Mouse (Mus musculus) heart, adult 2 months (tissue): ENCODE data around the gene Kalrn. TPM values are rescaled to one million over a fixed set of nuclear protein-coding genes. Genes with fewer than 3 reads are reported as not detected.
A peak's percentile ranks its signal among the peaks of the same experiment; 100 is the strongest.

ENCODE experiments used
- DNase-seq, 2 experiments: peaks; one replicate each; pipeline ENCODE4 v3.0.0; 2021
- H3K27ac ChIP-seq: fragments of 200-600 bp; 2 replicates; pipeline ENCODE4 v1.8.1; 2022
- H3K27me3 ChIP-seq: fragments of 200-500 bp; 2 replicates; pipeline ENCODE4 v1.6.1; 2012; ENCODE audit warnings: mild to moderate bottlenecking, low read length, inconsistent platforms, mixed read lengths; ENCODE audit not compliant: control insufficient read depth, insufficient read depth
- H3K36me3 ChIP-seq: fragments of 200-500 bp; 2 replicates; pipeline ENCODE4 v1.6.1; 2012; ENCODE audit warnings: low read length, inconsistent platforms; ENCODE audit not compliant: control insufficient read depth, insufficient read depth
- H3K4me1 ChIP-seq: fragments of 200-500 bp; 2 replicates; pipeline ENCODE4 v1.6.1; 2011; ENCODE audit warnings: low read length; ENCODE audit not compliant: control insufficient read depth, insufficient read depth
- H3K4me3 ChIP-seq: fragments of 200-600 bp; 2 replicates; pipeline ENCODE4 v1.8.1; 2022
- H3K79me2 ChIP-seq: fragments of 200-500 bp; replicated peaks from 2 replicates; pipeline ENCODE4 v1.6.1; 2012; ENCODE audit warnings: mild to moderate bottlenecking, inconsistent platforms, low read length, moderate library complexity, mixed read lengths; ENCODE audit not compliant: control insufficient read depth, insufficient read depth
- H3K9ac ChIP-seq: fragments of 200-500 bp; 2 replicates; pipeline ENCODE4 v1.6.1; 2012; ENCODE audit warnings: low read depth, mild to moderate bottlenecking, control low read depth, inconsistent platforms, low read length, mixed read lengths
- CTCF ChIP-seq: fragments of 200-600 bp; IDR thresholded peaks from 2 replicates; pipeline ENCODE4 v1.8.1; 2022; ENCODE audit warnings: antibody characterized with exemption, mild to moderate bottlenecking, moderate library complexity
- EP300 ChIP-seq: fragments of 200-500 bp; IDR thresholded peaks from 2 replicates; pipeline ENCODE4 v1.6.1; 2011; ENCODE audit warnings: low read depth, low read length, control low read depth; ENCODE audit not compliant: insufficient read depth
- POLR2A ChIP-seq: fragments of 200-500 bp; IDR thresholded peaks from 2 replicates; pipeline ENCODE4 v1.6.1; 2011; ENCODE audit warnings: mild to moderate bottlenecking, low read depth, low read length, control low read depth; ENCODE audit not compliant: insufficient read depth
- WGBS: fragments of 180-500 bp; shearing (Covaris S2); methylation state at CpG from one replicate; pipeline ENCODE4 v1.1.7; 2018; 5-methylcytosine and 5-hydroxymethylcytosine counted together
- intact Hi-C: fragments of 180-260 bp; cut with DNase I; formaldehyde crosslinking; loops from one replicate; pipeline ENCODE4 v1.15.1; 2025
- polyA plus RNA-seq: library from polyadenylated mRNA; depleted of rRNA; stranded (reverse); fragments of >200 nt; gene quantifications from 2 replicates; pipeline ENCODE4 v1.2.3, GENCODE M21; 2012
- total RNA-seq, 2 experiments: library from RNA; stranded (reverse); gene quantifications; 2 replicates each; pipeline ENCODE4 v1.2.3; 2021

Gene Kalrn
- total and polyA plus RNA-seq, 3 experiments = 8.2 to 31.8 (median 26.1) TPM

- WGBS = 11% methylated on average over 3 of the region's 3 CpGs
- H3K27me3 ChIP-seq = no peaks in the 10 kb centered on the region
- peaks cover 8% of the 10 kb centered on the region for H3K4me1 ChIP-seq
- H3K27ac ChIP-seq = peak overlapping the region; percentile 36
- intact Hi-C loops = loop anchor here (5.0 kb wide), 1 partner anchor 33 kb away; no protein-coding TSS in a partner anchor
- H3K4me3 ChIP-seq = no peak overlapping the region
- TF ChIP-seq CTCF (no peak), POLR2A (no peak), EP300 (no peak)
- no peak overlapping the region for H3K9ac ChIP-seq
- peak; percentile 9 to 28 for DNase-seq
- H3K79me2 ChIP-seq = no peaks in the 10 kb centered on the region; the same call in 1 of the 2 replicates
- no peaks in the 10 kb centered on the region; the same call in 1 of the 2 replicates for H3K36me3 ChIP-seq
Observed at GRCm38 (mm10) chr16:34525205-34525604, 48.1 kb downstream of the Kalrn start.

- H3K27me3 ChIP-seq = no peaks in the 10 kb centered on the region
- H3K4me1 ChIP-seq = peaks cover 5% of the 10 kb centered on the region
- no peaks in the 10 kb centered on the region; the same call in 1 of the 2 replicates for H3K36me3 ChIP-seq
- intact Hi-C loops = no loop called here
- no peak overlapping the region for H3K4me3 ChIP-seq
- 85% methylated on average over 5 of the region's 5 CpGs for WGBS
- no peak overlapping the region for H3K9ac ChIP-seq
- no peaks in the 10 kb centered on the region; the same call in 1 of the 2 replicates for H3K79me2 ChIP-seq
- H3K27ac ChIP-seq = no peak overlapping the region
- DNase-seq = no peak
- no peak for TF ChIP-seq EP300
- no peak for TF ChIP-seq CTCF
- no peak for TF ChIP-seq POLR2A
Observed at GRCm38 (mm10) chr16:34521061-34521460, 52.3 kb downstream of the Kalrn start.

GRCm38 (mm10) chr16:34516891-34517398 is 56.4 kb downstream of the Kalrn start:
- no peak overlapping the region for H3K27ac ChIP-seq
- no peak for DNase-seq
- H3K4me3 ChIP-seq = no peak overlapping the region
- no peak overlapping the region for H3K9ac ChIP-seq
- no peaks in the 10 kb centered on the region for H3K36me3 ChIP-seq
- 71% methylated on average over 12 of the region's 12 CpGs for WGBS
- no peaks in the 10 kb centered on the region; the same call in 1 of the 2 replicates for H3K79me2 ChIP-seq
- H3K4me1 ChIP-seq = peaks cover 6% of the 10 kb centered on the region
- H3K27me3 ChIP-seq = no peaks in the 10 kb centered on the region
- TF ChIP-seq POLR2A (no peak), CTCF (no peak), EP300 (no peak)
- intact Hi-C loops = no loop called here

- H3K36me3 ChIP-seq = no peaks in the 10 kb centered on the region
- H3K4me3 ChIP-seq = no peak overlapping the region
- no peak overlapping the region for H3K9ac ChIP-seq
- no peak for DNase-seq
- WGBS = 79% methylated on average over 4 of the region's 4 CpGs
- no peak for TF ChIP-seq POLR2A
- TF ChIP-seq EP300 = no peak
- H3K27me3 ChIP-seq = no peaks in the 10 kb centered on the region
- H3K79me2 ChIP-seq = no peaks in the 10 kb centered on the region
- intact Hi-C loops = no loop called here
- no peak overlapping the region for H3K27ac ChIP-seq
- H3K4me1 ChIP-seq = peaks cover 6% of the 10 kb centered on the region
Observed at GRCm38 (mm10) chr16:34515485-34515884, 57.8 kb downstream of the Kalrn start.

- Histone ChIP-seq H3K36me3 (no peaks in the 10 kb centered on the region), H3K4me1 (peaks cover 6% of the 10 kb centered on the region), H3K79me2 (no peaks in the 10 kb centered on the region), H3K9ac (no peak overlapping the region), H3K4me3 (no peak overlapping the region), H3K27me3 (no peaks in the 10 kb centered on the region), H3K27ac (no peak overlapping the region)
- TF ChIP-seq EP300 (no peak), POLR2A (no peak), CTCF (no peak)
- intact Hi-C loops = no loop called here
- DNase-seq = no peak
- 44% methylated on average over 13 of the region's 13 CpGs for WGBS
Observed at GRCm38 (mm10) chr16:34513956-34514593, 59.3 kb downstream of the Kalrn start.

- Histone ChIP-seq H3K4me3 (no peak overlapping the region), H3K27me3 (no peaks in the 10 kb centered on the region), H3K9ac (no peak overlapping the region), H3K79me2 (no peaks in the 10 kb centered on the region), H3K36me3 (no peaks in the 10 kb centered on the region), H3K4me1 (peaks cover 7% of the 10 kb centered on the region), H3K27ac (no peak overlapping the region)
- intact Hi-C loops = no loop called here
- TF ChIP-seq EP300 = no peak
- TF ChIP-seq POLR2A = no peak
- TF ChIP-seq CTCF = no peak
- 91% methylated on average over 4 of the region's 4 CpGs for WGBS
- no peak for DNase-seq
Observed at GRCm38 (mm10) chr16:34512326-34512725, 61.0 kb downstream of the Kalrn start.
